Mouse (Mus musculus): ENCODE measurements at regions not wholly inside any gene's neighbourhood (a gene's known extent, or its start where the extent isn't known, plus 50 kb on each side); places are given as distances from the start of the nearest gene placed in this dataset.

DNA sequence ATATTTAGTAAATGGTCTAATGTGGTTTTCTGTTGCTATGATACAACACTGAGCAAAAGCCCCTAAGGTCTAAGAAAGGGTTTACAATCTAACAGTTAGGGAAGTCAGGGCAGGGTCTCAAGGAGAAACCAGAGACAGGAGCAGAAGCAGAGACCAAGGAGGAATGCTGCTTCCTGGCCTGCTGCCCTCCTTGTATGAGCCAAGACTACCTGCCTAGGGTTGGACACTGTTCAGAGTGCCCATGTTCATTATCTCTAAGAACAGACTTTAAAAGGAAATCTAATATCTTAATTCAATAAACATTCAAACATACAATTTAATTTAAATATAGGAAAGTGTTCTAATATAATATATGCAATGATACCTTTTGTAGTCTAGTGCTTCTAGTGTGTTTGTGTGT lies 63.0 kb upstream of the Tmem106b start:
- ATAC-seq (replicated peaks; ENCODE audit: low FRiP score, low TSS enrichment, low read depth) (no peak), DNase-seq (ENCODE audit: low spot score) (no peak)
- Histone ChIP-seq H3K36me3 (ENCODE audit: control insufficient read depth, insufficient read depth, low read length) (no peaks in the 10 kb centered on the region), H3K27ac (ENCODE audit: low read depth) (no peak overlapping the region), H3K4me3 (ENCODE audit: low read depth, low read length) (no peak overlapping the region), H3K9me3 (ENCODE audit: control insufficient read depth, low read length) (no peaks in the 10 kb centered on the region), H3K9ac (ENCODE audit: low read length) (no peak overlapping the region), H3K4me2 (ENCODE audit: low read length) (no peak overlapping the region), H3K4me1 (replicated peaks; ENCODE audit: control insufficient read depth, insufficient read depth, low read length) (no peaks in the 10 kb centered on the region), H3K27me3 (replicated peaks; ENCODE audit: control insufficient read depth, insufficient read depth, low read length) (no peaks in the 10 kb centered on the region)

DNA sequence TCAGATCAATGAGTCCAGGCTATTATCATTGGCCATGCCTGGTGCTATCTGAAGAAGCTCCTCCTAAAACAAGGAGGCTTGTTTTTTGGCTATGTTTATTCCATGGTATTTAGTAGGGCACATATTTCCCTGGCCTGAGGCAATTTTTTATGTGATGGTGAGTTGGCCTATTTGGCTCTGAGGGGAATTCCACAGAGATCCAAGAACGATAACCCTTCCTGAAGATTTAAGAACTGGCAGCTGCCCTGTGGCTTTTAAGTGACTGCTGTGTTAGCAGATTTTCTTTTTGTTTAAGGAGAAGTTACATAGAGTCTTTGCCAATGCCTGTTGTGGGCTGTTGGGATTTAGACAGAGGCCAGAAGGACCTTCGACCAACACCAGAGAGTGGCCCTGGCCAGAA lies 74.9 kb upstream of the Tmem106b start:
- 80% methylated on average over 2 of the region's 2 CpGs for WGBS
- H3K4me1 ChIP-seq (replicated peaks; ENCODE audit: control insufficient read depth, insufficient read depth, low read length) = no peaks in the 10 kb centered on the region

DNA sequence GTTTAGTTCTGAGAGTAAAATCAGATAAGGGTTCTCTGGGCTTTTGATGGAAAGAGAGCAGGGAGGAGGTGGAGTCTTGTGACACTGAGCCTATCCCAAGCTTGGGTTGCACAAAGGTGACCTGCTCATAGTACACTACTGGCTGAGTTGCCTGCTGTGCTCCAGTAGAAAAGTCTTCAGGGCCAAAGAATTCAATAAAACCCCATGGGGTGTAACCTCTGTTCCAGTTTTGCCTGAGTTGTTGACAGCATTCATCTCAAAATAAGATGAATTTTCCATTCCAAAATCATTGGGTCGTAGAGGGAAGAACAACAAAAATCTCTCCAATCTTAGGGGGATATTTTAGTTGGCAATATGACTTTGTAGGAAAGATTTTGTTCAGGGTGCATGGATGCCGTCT lies 75.8 kb upstream of the Tmem106b start:
- Histone ChIP-seq H3K4me1 (replicated peaks; ENCODE audit: control insufficient read depth, insufficient read depth, low read length) (no peaks in the 10 kb centered on the region), H3K4me3 (ENCODE audit: low read depth, low read length) (no peak overlapping the region), H3K36me3 (ENCODE audit: control insufficient read depth, insufficient read depth, low read length) (no peaks in the 10 kb centered on the region), H3K9ac (ENCODE audit: low read length) (no peak overlapping the region), H3K27ac (ENCODE audit: low read depth) (no peak overlapping the region), H3K9me3 (ENCODE audit: control insufficient read depth, low read length) (no peaks in the 10 kb centered on the region), H3K4me2 (ENCODE audit: low read length) (no peak overlapping the region), H3K27me3 (replicated peaks; ENCODE audit: control insufficient read depth, insufficient read depth, low read length) (no peaks in the 10 kb centered on the region)
- DNase-seq (ENCODE audit: low spot score) (no peak), ATAC-seq (replicated peaks; ENCODE audit: low FRiP score, low TSS enrichment, low read depth) (no peak)
- WGBS = 80% methylated on average over 2 of the region's 2 CpGs

More for the DNA sequence above, 74.9 kb upstream of the Tmem106b start:
- H3K36me3 ChIP-seq (ENCODE audit: control insufficient read depth, insufficient read depth, low read length) = no peaks in the 10 kb centered on the region
- DNase-seq (ENCODE audit: low spot score) (no peak), ATAC-seq (replicated peaks; ENCODE audit: low FRiP score, low TSS enrichment, low read depth) (no peak)
- H3K9me3 ChIP-seq (ENCODE audit: control insufficient read depth, low read length) = no peaks in the 10 kb centered on the region
- H3K27ac ChIP-seq (ENCODE audit: low read depth) = no peak overlapping the region
- H3K9ac ChIP-seq (ENCODE audit: low read length) = no peak overlapping the region
- H3K4me3 ChIP-seq (ENCODE audit: low read depth, low read length) = no peak overlapping the region
- no peaks in the 10 kb centered on the region for H3K27me3 ChIP-seq (replicated peaks; ENCODE audit: control insufficient read depth, insufficient read depth, low read length)
- no peak overlapping the region for H3K4me2 ChIP-seq (ENCODE audit: low read length)

DNA sequence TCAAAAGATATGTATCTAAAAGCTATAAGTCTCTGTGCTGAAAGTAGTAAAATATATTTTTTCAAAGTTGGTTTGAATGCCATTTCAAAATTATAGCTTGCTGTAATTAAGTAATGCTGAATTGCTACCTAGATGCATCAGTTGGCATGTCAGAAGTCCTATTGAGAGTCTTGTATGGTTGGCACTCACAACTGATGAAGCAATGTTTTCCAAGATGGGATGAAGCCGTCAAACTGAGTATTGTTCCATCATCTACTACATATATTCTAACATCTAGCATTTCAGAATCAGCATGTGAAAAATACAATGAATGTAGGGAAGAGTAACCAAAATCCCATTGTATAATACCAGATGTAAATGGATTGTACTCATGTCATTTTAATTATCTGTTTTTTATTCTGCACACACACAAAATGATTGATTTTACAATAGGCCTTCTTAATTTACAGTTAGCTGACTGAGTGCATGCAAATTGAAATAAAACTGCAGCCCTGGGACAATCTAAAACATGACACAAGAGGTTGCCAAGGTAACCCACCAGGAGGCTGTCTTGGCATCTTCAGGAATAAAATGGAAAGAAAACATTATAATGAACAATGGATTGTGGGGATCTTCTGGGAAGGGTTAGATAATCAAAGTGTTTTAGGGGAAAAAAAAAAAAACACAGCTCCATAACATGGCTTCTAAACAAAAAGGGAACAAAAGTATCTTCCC lies 92.2 kb upstream of the Tmem106b start:
- WGBS = 88% methylated on average over 1 of the region's 1 CpGs
- Histone ChIP-seq H3K27me3 (replicated peaks; ENCODE audit: control insufficient read depth, insufficient read depth, low read length) (no peaks in the 10 kb centered on the region), H3K4me3 (ENCODE audit: low read depth, low read length) (no peak overlapping the region), H3K9me3 (ENCODE audit: control insufficient read depth, low read length) (no peaks in the 10 kb centered on the region), H3K9ac (ENCODE audit: low read length) (no peak overlapping the region), H3K4me2 (ENCODE audit: low read length) (no peak overlapping the region), H3K27ac (ENCODE audit: low read depth) (no peak overlapping the region), H3K4me1 (replicated peaks; ENCODE audit: control insufficient read depth, insufficient read depth, low read length) (no peaks in the 10 kb centered on the region), H3K36me3 (ENCODE audit: control insufficient read depth, insufficient read depth, low read length) (no peaks in the 10 kb centered on the region)
- ATAC-seq (replicated peaks; ENCODE audit: low FRiP score, low TSS enrichment, low read depth) (no peak), DNase-seq (ENCODE audit: low spot score) (no peak)

DNA sequence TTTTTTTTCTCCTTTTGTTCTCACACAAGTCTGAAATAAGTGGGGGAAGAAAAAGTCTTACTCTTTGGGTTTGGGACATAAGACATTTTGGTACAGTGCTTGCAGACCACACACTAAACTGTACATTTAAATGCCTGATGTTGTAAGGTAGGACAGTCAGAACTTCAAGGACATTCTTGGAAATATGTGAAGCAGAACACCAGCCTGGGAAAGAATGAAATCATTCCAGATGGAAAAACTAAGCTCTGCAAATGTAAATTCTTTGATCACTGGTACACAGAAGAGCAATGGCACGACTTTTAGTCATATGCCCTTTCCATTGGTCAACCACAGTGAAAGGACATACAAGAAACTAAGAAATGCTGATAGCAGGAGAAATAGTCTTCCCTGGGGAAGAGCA lies 98.0 kb upstream of the Tmem106b start:
- ATAC-seq (replicated peaks; ENCODE audit: low FRiP score, low TSS enrichment, low read depth) = no peak
- no peaks in the 10 kb centered on the region for H3K27me3 ChIP-seq (replicated peaks; ENCODE audit: control insufficient read depth, insufficient read depth, low read length)
- WGBS = 52% methylated on average over 1 of the region's 1 CpGs
- no peaks in the 10 kb centered on the region for H3K9me3 ChIP-seq (ENCODE audit: control insufficient read depth, low read length)
- H3K4me3 ChIP-seq (ENCODE audit: low read depth, low read length) = no peak overlapping the region
- no peaks in the 10 kb centered on the region for H3K4me1 ChIP-seq (replicated peaks; ENCODE audit: control insufficient read depth, insufficient read depth, low read length)
- no peak overlapping the region for H3K27ac ChIP-seq (ENCODE audit: low read depth)
- H3K4me2 ChIP-seq (ENCODE audit: low read length) = no peak overlapping the region
- DNase-seq (ENCODE audit: low spot score) = no peak
- no peak overlapping the region for H3K9ac ChIP-seq (ENCODE audit: low read length)
- H3K36me3 ChIP-seq (ENCODE audit: control insufficient read depth, insufficient read depth, low read length) = no peaks in the 10 kb centered on the region

DNA sequence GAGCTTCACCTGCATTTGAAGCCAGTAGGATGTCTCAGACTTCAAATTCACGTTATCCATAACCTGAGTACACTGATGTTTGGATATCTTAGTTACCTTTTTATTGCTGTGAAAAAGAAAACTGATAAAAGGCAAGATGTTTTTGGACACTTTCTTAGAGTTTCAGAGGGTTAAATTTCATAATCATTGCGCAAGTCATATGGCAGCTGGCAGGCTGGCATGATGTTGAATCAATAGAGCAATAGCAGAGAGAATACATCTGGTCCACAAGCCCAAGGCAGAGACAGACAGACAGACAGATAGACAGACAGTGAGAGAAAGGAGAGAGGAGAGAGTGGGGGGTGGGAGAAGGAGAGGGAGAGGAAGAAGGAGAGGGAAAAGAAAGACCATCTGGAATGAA lies 102.3 kb upstream of the Tmem106b start:
- H3K4me2 ChIP-seq (ENCODE audit: low read length) = no peak overlapping the region
- no peaks in the 10 kb centered on the region for H3K4me1 ChIP-seq (replicated peaks; ENCODE audit: control insufficient read depth, insufficient read depth, low read length)
- WGBS = 83% methylated on average over 2 of the region's 2 CpGs
- H3K36me3 ChIP-seq (ENCODE audit: control insufficient read depth, insufficient read depth, low read length) = no peaks in the 10 kb centered on the region
- ATAC-seq (replicated peaks; ENCODE audit: low FRiP score, low TSS enrichment, low read depth) = no peak
- H3K9me3 ChIP-seq (ENCODE audit: control insufficient read depth, low read length) = no peaks in the 10 kb centered on the region
- no peak overlapping the region for H3K4me3 ChIP-seq (ENCODE audit: low read depth, low read length)
- H3K27me3 ChIP-seq (replicated peaks; ENCODE audit: control insufficient read depth, insufficient read depth, low read length) = no peaks in the 10 kb centered on the region
- no peak for DNase-seq (ENCODE audit: low spot score)
- H3K9ac ChIP-seq (ENCODE audit: low read length) = no peak overlapping the region
- no peak overlapping the region for H3K27ac ChIP-seq (ENCODE audit: low read depth)

DNA sequence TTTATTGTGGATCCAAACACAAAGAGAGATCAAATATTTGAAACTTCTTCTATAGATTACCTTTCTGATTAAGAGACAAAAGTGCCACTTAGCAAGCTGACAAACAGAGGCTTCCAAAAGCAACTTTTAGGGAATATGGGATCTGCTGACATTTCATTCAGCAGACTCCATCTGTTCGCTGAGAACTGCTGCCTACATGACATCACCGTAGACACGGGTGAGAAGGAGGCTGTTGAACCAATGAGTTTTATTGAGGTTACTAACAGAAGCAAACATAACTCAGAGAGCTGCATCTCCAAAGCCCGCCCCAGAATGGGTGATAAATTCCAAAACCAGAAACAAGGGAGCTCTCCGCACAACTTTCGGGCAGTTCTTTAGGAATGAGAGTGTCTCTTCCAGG lies 111.8 kb upstream of the Tmem106b start:
- DNase-seq (ENCODE audit: low spot score) = no peak
- no peak overlapping the region for H3K27ac ChIP-seq (ENCODE audit: low read depth)
- no peak overlapping the region for H3K4me2 ChIP-seq (ENCODE audit: low read length)
- H3K9ac ChIP-seq (ENCODE audit: low read length) = no peak overlapping the region
- WGBS = 50% methylated on average over 6 of the region's 6 CpGs
- H3K36me3 ChIP-seq (ENCODE audit: control insufficient read depth, insufficient read depth, low read length) = no peaks in the 10 kb centered on the region
- ATAC-seq (replicated peaks; ENCODE audit: low FRiP score, low TSS enrichment, low read depth) = no peak
- no peaks in the 10 kb centered on the region for H3K9me3 ChIP-seq (ENCODE audit: control insufficient read depth, low read length)
- no peak overlapping the region for H3K4me3 ChIP-seq (ENCODE audit: low read depth, low read length)
- H3K4me1 ChIP-seq (replicated peaks; ENCODE audit: control insufficient read depth, insufficient read depth, low read length) = no peaks in the 10 kb centered on the region
- no peaks in the 10 kb centered on the region for H3K27me3 ChIP-seq (replicated peaks; ENCODE audit: control insufficient read depth, insufficient read depth, low read length)

DNA sequence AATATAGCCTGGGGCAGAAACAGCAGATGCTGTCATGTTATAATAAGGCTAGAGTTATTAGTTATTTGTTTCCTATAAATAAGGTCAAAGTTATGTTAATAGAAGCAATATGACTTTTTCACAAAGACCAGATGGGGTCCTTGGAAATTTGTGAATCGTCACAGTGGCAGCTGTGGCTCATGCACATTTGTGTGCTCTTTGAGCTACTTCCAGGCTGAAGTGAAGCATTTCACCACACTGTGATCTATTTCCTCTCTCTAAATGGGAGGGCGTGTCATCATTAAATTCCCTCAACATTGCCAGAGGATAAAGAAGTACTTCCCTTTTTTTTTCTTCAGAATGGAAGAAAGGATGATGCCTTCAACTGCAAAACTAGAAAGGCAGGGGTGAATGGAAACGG lies 157.9 kb upstream of the Tmem106b start:
- Histone ChIP-seq H3K27me3 (replicated peaks; ENCODE audit: control insufficient read depth, insufficient read depth, low read length) (no peaks in the 10 kb centered on the region), H3K27ac (ENCODE audit: low read depth) (no peak overlapping the region), H3K4me2 (ENCODE audit: low read length) (no peak overlapping the region), H3K4me3 (ENCODE audit: low read depth, low read length) (no peak overlapping the region), H3K9me3 (ENCODE audit: control insufficient read depth, low read length) (no peaks in the 10 kb centered on the region), H3K36me3 (ENCODE audit: control insufficient read depth, insufficient read depth, low read length) (no peaks in the 10 kb centered on the region), H3K4me1 (replicated peaks; ENCODE audit: control insufficient read depth, insufficient read depth, low read length) (no peaks in the 10 kb centered on the region), H3K9ac (ENCODE audit: low read length) (no peak overlapping the region)
- DNase-seq (ENCODE audit: low spot score) (no peak), ATAC-seq (replicated peaks; ENCODE audit: low FRiP score, low TSS enrichment, low read depth) (no peak)
- 69% methylated on average over 3 of the region's 3 CpGs for WGBS

DNA sequence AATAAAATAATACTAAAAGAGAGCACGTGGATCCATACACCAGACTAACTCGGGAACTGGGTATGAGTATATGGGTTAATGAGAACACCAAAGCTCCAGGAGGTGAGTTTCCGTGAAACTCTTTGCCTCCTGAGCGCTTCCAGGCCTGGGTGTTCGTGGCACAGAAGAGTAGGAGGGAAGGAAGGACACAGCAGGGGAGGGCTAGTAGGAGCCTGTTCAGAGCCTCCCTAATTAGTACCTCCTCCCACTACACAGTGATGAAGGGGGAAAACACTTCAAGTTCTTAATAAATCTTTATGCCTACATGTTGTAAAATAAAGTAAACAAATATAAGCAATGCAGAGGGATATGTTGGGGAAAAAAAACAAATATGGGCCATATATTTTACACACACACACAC lies 143.7 kb upstream of the Thsd7a start:
- Histone ChIP-seq H3K4me3 (ENCODE audit: low read depth, low read length) (no peak overlapping the region), H3K27me3 (replicated peaks; ENCODE audit: control insufficient read depth, insufficient read depth, low read length) (no peaks in the 10 kb centered on the region), H3K36me3 (ENCODE audit: control insufficient read depth, insufficient read depth, low read length) (no peaks in the 10 kb centered on the region), H3K27ac (ENCODE audit: low read depth) (no peak overlapping the region), H3K4me2 (ENCODE audit: low read length) (no peak overlapping the region), H3K4me1 (replicated peaks; ENCODE audit: control insufficient read depth, insufficient read depth, low read length) (no peaks in the 10 kb centered on the region), H3K9me3 (ENCODE audit: control insufficient read depth, low read length) (0 out of 2 replicates have a peak, but pooled peaks cover 2% of the 10 kb centered on the region), H3K9ac (ENCODE audit: low read length) (no peak overlapping the region)
- no peak for ATAC-seq (replicated peaks; ENCODE audit: low FRiP score, low TSS enrichment, low read depth)
- DNase-seq (ENCODE audit: low spot score) = no peak
- 68% methylated on average over 5 of the region's 5 CpGs for WGBS

Measured in intestine, embryonic 14.5 days (tissue).